Mouse (Mus musculus): ENCODE measurements around the gene Fcnb. TPM values are rescaled to one million over a fixed set of nuclear protein-coding genes. Genes with fewer than 3 reads are reported as not detected.
A peak's percentile ranks its signal among the peaks of the same experiment; 100 is the strongest.

Fcnb gene
- 0.25 and 1.4 TPM in 2 replicates for polyA plus RNA-seq (2015; fragmentation: Nextera tagmentation; extraction: Ambion mirVana)

DNA sequence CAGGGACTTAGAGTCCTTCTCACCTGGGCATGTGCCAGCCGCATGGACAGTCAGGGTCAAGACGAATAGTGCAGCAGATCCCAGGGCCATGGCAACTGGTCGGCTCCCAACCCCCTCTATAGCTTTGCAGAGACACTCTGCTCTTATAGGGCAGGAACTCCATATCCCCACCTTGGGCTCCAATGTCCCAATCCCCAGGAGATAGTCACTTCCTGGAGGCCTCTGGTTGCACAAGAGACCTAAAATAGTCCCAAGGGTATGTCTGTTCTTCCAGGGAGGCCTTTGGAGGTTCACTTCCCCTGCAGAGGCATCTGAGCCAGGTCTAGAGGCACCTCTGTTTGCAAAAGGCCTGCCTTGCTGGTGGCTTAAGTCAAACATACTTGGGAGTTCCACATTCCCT is at the start of gene Fcnb:
Gene Fcnb (minus strand): TSS at position 118 of the 400 bp plus-strand sequence.
- Histone ChIP-seq H3K9me3 (ENCODE audit: control insufficient read depth, low read length) (no peaks in the 10 kb centered on the region), H3K27ac (ENCODE audit: low read length) (no peak within 1 kb of the TSS), H3K9ac (ENCODE audit: low read length) (no peak within 1 kb of the TSS), H3K27me3 (ENCODE audit: control insufficient read depth, insufficient read depth, low read depth, low read length) (no peaks in the 10 kb centered on the region), H3K4me1 (replicated peaks; ENCODE audit: control insufficient read depth, insufficient read depth, low read length) (peaks cover 4% of the 10 kb centered on the region; the same call in 1 of the 2 replicates), H3K36me3 (ENCODE audit: control insufficient read depth, insufficient read depth, low read length) (no peaks in the 10 kb centered on the region), H3K4me3 (ENCODE audit: low read length) (no peak within 1 kb of the TSS), H3K4me2 (ENCODE audit: low read depth, low read length) (no peak within 1 kb of the TSS)
- 76% methylated on average over 3 of the region's 3 CpGs for WGBS
- no peak for ATAC-seq (ENCODE audit: low read depth)

DNA sequence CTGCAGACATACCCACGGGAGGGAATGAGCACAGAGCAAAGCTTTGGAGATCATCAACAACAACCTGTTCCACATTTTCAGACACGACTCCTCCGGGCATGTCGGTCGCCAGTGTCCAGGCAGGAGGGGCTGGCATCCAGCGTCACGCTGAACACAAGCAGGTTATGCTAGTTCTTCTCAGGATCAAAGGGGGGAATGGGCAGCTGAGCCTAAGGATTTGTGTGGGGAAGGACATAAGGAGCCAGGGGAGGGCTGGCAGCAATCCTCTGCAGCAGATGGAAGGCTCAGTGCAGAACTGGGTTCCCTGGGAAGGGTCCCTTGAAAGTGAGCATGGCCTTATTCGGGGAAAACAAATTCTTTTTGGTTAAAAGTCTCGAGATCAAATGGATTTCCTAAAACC is 49.1 kb upstream of the Fcnb start:
- no peak for ATAC-seq (ENCODE audit: low read depth)

DNA sequence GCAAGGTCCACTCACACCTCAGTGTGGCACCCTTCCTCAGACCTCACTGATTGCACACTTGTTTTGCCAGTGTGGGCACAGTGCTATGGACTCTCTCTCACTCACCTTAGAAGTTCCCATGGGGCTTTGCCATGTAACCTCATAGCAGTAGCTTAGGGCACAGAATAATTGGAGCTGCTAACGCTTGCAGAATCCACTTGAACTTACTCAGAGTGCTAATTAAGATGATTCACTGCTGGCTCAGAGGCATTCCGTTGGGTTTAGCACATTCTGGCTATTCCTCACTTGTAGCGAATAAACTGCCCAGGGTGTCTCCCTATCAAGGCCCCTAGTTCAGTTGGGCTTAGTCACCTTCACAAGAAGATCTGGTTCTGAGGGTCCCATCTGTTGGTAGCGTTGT is 47.4 kb upstream of the Fcnb start:
- H3K27me3 ChIP-seq (ENCODE audit: control insufficient read depth, insufficient read depth, low read depth, low read length): no peaks in the 10 kb centered on the region
- no peak overlapping the region for H3K27ac ChIP-seq (ENCODE audit: low read length)
- no peaks in the 10 kb centered on the region for H3K4me1 ChIP-seq (replicated peaks; ENCODE audit: control insufficient read depth, insufficient read depth, low read length)
- H3K4me3 ChIP-seq (ENCODE audit: low read length): no peak overlapping the region
- no peaks in the 10 kb centered on the region for H3K36me3 ChIP-seq (ENCODE audit: control insufficient read depth, insufficient read depth, low read length)
- no peak overlapping the region for H3K4me2 ChIP-seq (ENCODE audit: low read depth, low read length)
- H3K9ac ChIP-seq (ENCODE audit: low read length): no peak overlapping the region
- no peak for ATAC-seq (ENCODE audit: low read depth)
- 69% methylated on average over 4 of the region's 4 CpGs for WGBS
- H3K9me3 ChIP-seq (ENCODE audit: control insufficient read depth, low read length): no peaks in the 10 kb centered on the region

More for the DNA sequence above, 49.1 kb upstream of the Fcnb start:
- Histone ChIP-seq H3K4me2 (ENCODE audit: low read depth, low read length) (no peak overlapping the region), H3K9ac (ENCODE audit: low read length) (no peak overlapping the region), H3K4me3 (ENCODE audit: low read length) (no peak overlapping the region), H3K9me3 (ENCODE audit: control insufficient read depth, low read length) (no peaks in the 10 kb centered on the region), H3K36me3 (ENCODE audit: control insufficient read depth, insufficient read depth, low read length) (no peaks in the 10 kb centered on the region), H3K27me3 (ENCODE audit: control insufficient read depth, insufficient read depth, low read depth, low read length) (no peaks in the 10 kb centered on the region), H3K4me1 (replicated peaks; ENCODE audit: control insufficient read depth, insufficient read depth, low read length) (peaks cover 5% of the 10 kb centered on the region), H3K27ac (ENCODE audit: low read length) (no peak overlapping the region)
- WGBS: 80% methylated on average over 9 of the region's 9 CpGs

DNA sequence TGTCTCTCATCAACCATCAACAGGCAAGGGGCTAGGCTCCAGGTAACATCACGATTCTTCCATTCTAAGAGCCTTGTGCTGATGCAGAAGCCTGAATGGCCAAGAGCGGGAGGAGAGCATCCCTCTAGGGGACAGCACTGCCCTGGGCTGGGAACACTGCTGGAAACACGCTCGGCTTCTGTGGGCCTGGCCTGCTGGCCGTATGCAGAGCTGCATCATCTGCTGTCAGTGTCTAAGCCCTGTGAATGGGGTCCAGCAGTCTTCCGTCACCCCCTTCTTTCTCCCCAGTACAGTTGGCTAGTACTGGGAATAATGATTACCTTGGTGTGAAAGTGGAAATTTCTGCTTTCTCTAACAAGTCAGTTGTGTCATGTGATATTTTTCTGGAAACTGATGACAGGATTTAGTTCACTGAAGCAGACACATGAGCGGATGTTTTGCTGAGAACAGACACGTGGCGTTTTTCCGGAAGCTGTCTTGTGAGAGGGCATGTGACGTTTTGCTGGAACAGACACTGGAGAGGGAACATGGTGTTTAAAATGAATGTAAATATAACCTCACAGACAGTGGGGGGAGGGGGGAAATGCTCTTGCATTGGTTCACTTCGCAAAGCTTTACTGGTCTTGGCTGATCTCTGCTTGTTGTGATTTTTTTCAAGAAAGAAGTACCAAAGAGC is 42.2 kb upstream of the Fcnb start:
- 42% methylated on average over 12 of the region's 12 CpGs for WGBS
- ATAC-seq (ENCODE audit: low read depth): peak; percentile 90
- Histone ChIP-seq H3K9me3 (ENCODE audit: control insufficient read depth, low read length) (no peaks in the 10 kb centered on the region), H3K4me3 (ENCODE audit: low read length) (no peak overlapping the region), H3K36me3 (ENCODE audit: control insufficient read depth, insufficient read depth, low read length) (no peaks in the 10 kb centered on the region), H3K27ac (ENCODE audit: low read length) (no peak overlapping the region), H3K27me3 (ENCODE audit: control insufficient read depth, insufficient read depth, low read depth, low read length) (no peaks in the 10 kb centered on the region), H3K4me1 (replicated peaks; ENCODE audit: control insufficient read depth, insufficient read depth, low read length) (no peaks in the 10 kb centered on the region), H3K9ac (ENCODE audit: low read length) (no peak overlapping the region), H3K4me2 (ENCODE audit: low read depth, low read length) (no peak overlapping the region)

DNA sequence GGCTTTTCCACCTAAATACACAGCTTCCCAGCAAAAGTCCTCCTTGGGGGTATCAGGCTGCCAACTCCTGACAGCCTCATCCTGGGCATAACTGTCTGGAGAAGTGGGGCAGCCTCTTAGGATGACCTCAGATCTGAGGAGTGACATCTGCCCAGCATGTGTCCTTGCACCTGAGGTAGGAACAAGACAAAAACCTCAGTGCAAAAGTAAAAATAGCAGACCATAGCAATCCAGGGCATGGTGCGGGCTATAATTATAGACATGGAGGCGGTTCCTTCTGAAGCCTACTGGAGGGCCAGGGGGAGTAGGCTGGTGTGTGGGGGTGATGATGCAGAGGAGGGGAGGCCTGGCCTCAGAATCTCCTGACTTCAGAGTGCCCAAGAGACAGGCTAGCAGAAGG is 39.2 kb upstream of the Fcnb start:
- no peak for ATAC-seq (ENCODE audit: low read depth)
- Histone ChIP-seq H3K36me3 (ENCODE audit: control insufficient read depth, insufficient read depth, low read length) (no peaks in the 10 kb centered on the region), H3K9ac (ENCODE audit: low read length) (no peak overlapping the region), H3K27me3 (ENCODE audit: control insufficient read depth, insufficient read depth, low read depth, low read length) (no peaks in the 10 kb centered on the region), H3K4me2 (ENCODE audit: low read depth, low read length) (no peak overlapping the region), H3K9me3 (ENCODE audit: control insufficient read depth, low read length) (no peaks in the 10 kb centered on the region), H3K4me1 (replicated peaks; ENCODE audit: control insufficient read depth, insufficient read depth, low read length) (no peaks in the 10 kb centered on the region), H3K4me3 (ENCODE audit: low read length) (no peak overlapping the region), H3K27ac (ENCODE audit: low read length) (no peak overlapping the region)
- 90% methylated on average over 2 of the region's 2 CpGs for WGBS

DNA sequence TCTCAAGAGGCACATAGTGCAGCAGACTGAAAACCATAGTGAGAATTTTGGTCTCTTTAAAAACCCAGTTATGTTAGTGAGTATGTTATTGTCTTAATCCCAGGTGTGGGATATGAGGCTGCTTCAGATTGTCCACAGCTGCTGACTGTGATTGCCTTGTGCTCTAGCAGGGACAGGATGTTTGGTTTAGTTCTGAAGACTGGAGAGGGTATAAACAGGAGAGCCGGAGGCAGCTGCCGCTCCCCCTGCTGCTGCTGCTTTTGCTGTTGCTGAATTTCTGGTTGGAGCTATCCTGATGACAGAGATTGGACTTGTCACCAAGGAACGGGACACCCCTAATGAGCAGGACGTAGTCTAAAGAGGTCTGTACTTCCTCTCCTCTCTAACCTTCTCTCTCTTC is 36.6 kb upstream of the Fcnb start:
- ATAC-seq (ENCODE audit: low read depth): peak; percentile 56; the same call in 1 of the 2 replicates
- Histone ChIP-seq H3K9me3 (ENCODE audit: control insufficient read depth, low read length) (no peaks in the 10 kb centered on the region), H3K36me3 (ENCODE audit: control insufficient read depth, insufficient read depth, low read length) (no peaks in the 10 kb centered on the region), H3K9ac (ENCODE audit: low read length) (no peak overlapping the region), H3K27ac (ENCODE audit: low read length) (no peak overlapping the region), H3K4me3 (ENCODE audit: low read length) (no peak overlapping the region), H3K4me2 (ENCODE audit: low read depth, low read length) (no peak overlapping the region), H3K4me1 (replicated peaks; ENCODE audit: control insufficient read depth, insufficient read depth, low read length) (no peaks in the 10 kb centered on the region), H3K27me3 (ENCODE audit: control insufficient read depth, insufficient read depth, low read depth, low read length) (no peaks in the 10 kb centered on the region)
- WGBS: 42% methylated on average over 4 of the region's 4 CpGs

DNA sequence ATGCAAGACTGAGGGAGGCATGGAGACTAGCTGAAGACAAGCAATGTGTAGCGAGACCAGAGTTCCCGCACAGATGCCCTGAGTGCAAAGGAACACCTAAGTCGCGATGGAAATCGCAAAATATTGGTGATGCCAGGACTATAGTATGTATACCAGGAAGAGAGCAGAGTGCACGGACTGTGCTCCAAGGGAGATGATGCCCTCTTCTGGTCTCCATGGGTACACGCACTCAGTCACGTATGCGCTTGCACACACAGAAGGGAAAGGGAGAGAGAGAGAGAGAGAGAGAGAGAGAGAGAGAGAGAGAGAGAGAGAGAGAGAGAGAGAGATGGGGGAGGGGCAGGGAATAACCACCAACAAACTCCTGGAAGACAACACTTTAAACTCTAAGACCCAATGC is 35.7 kb upstream of the Fcnb start:
- ATAC-seq (ENCODE audit: low read depth): no peak
- H3K27me3 ChIP-seq (ENCODE audit: control insufficient read depth, insufficient read depth, low read depth, low read length): no peaks in the 10 kb centered on the region
- WGBS: 92% methylated on average over 9 of the region's 9 CpGs

DNA sequence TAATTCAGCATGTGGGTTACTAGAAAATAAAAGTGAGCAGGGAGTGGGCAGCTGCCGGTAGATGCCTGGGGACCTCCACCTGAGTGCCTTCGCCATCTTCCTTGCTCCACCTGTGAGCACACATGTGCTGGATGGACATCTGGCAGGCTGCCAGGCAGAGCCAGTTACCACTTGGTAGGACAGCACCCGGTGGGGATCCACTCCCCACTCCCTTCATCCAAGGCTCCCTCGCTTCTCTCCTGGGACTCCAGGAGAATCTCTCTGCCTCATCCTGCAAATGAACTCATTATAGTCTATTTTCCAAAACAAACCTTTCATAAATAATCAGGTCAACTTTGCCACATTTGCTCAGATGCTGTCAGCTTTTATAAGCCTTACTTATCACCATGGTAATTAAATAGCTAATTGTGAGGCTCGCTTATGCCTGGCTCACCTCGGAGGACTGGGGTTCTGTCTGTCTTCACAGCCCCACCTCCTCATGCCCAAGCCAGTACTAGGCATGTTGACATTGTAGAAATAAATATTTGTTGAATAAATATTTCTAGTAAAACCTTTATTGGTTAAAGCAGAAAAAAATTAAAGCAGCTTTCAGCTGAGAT is 33.9 kb upstream of the Fcnb start:
- ATAC-seq (ENCODE audit: low read depth): no peak
- Histone ChIP-seq H3K4me2 (ENCODE audit: low read depth, low read length) (no peak overlapping the region), H3K36me3 (ENCODE audit: control insufficient read depth, insufficient read depth, low read length) (no peaks in the 10 kb centered on the region), H3K9ac (ENCODE audit: low read length) (no peak overlapping the region), H3K9me3 (ENCODE audit: control insufficient read depth, low read length) (no peaks in the 10 kb centered on the region), H3K27ac (ENCODE audit: low read length) (no peak overlapping the region), H3K4me1 (replicated peaks; ENCODE audit: control insufficient read depth, insufficient read depth, low read length) (no peaks in the 10 kb centered on the region), H3K4me3 (ENCODE audit: low read length) (no peak overlapping the region), H3K27me3 (ENCODE audit: control insufficient read depth, insufficient read depth, low read depth, low read length) (no peaks in the 10 kb centered on the region)
- 45% methylated on average over 6 of the region's 6 CpGs for WGBS

More for the DNA sequence above, 35.7 kb upstream of the Fcnb start:
- Histone ChIP-seq H3K9ac (ENCODE audit: low read length) (no peak overlapping the region), H3K4me1 (replicated peaks; ENCODE audit: control insufficient read depth, insufficient read depth, low read length) (no peaks in the 10 kb centered on the region), H3K27ac (ENCODE audit: low read length) (no peak overlapping the region), H3K4me2 (ENCODE audit: low read depth, low read length) (no peak overlapping the region), H3K9me3 (ENCODE audit: control insufficient read depth, low read length) (no peaks in the 10 kb centered on the region), H3K4me3 (ENCODE audit: low read length) (no peak overlapping the region), H3K36me3 (ENCODE audit: control insufficient read depth, insufficient read depth, low read length) (no peaks in the 10 kb centered on the region)

DNA sequence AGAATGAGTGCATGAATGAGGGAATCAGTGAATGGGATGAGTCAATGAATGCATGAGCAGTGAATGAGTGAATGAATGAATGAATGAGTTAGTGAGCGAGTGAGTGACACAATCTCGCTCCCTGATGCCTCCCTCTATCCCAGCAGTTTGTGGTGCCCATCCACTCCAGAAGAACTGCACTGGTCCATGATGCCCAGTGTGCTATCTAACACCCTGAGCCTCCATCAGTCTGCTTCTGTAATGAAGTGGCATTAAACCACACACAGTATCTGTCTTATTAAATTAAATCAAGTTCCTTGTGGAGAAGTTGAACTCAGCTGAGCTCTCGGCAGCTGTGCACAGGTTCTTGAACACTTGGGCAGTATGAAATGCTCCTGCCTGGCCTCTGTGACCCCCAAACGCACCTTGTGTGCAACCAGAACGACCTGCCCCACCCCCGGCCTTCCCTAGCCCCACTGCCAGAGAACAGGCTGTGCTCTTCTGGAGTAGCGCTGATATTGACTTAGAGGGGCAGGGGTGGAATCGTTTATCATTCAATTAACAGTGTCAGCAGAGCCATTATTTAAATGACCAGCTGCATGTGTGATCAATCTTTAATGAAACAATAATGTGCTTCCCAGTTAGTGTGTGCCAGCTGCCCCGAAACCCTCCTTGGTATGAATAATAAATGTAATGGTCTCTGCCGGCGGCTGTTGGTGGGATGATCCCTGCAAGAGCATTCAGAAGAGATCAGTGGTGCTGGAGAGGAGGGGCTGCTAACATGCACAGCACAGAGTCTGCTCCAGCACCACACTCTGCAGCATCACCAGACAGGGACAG is 33.0 kb upstream of the Fcnb start:
- Histone ChIP-seq H3K27me3 (ENCODE audit: control insufficient read depth, insufficient read depth, low read depth, low read length) (no peaks in the 10 kb centered on the region), H3K9ac (ENCODE audit: low read length) (no peak overlapping the region), H3K4me3 (ENCODE audit: low read length) (no peak overlapping the region), H3K36me3 (ENCODE audit: control insufficient read depth, insufficient read depth, low read length) (no peaks in the 10 kb centered on the region), H3K9me3 (ENCODE audit: control insufficient read depth, low read length) (no peaks in the 10 kb centered on the region), H3K27ac (ENCODE audit: low read length) (no peak overlapping the region), H3K4me1 (replicated peaks; ENCODE audit: control insufficient read depth, insufficient read depth, low read length) (no peaks in the 10 kb centered on the region), H3K4me2 (ENCODE audit: low read depth, low read length) (no peak overlapping the region)
- WGBS: 26% methylated on average over 11 of the region's 11 CpGs
- ATAC-seq (ENCODE audit: low read depth): no peak

Data from lung, embryonic 16.5 days (tissue).